Mouse (Mus musculus) 3134 (cell line): Measurements from ENCODE around the gene Cbx7.
"Not testable (repeated sequence)": the region's sequence is repeated elsewhere in the genome, so short reads cannot be mapped to it uniquely, and the experiment has no call there.

Experiments
- DNase-seq: peaks from one replicate; pipeline ENCODE4 v3.0.0-alpha.2; 2011; ENCODE audit warnings: low spot score; ENCODE audit not compliant: insufficient read length; ENCODE audit errors: extremely low read depth

The Cbx7 gene

GRCm38 (mm10) chr15:79928736-79929135 is 42.2 kb downstream of the Cbx7 start:
- DNase-seq: no peak

DNA sequence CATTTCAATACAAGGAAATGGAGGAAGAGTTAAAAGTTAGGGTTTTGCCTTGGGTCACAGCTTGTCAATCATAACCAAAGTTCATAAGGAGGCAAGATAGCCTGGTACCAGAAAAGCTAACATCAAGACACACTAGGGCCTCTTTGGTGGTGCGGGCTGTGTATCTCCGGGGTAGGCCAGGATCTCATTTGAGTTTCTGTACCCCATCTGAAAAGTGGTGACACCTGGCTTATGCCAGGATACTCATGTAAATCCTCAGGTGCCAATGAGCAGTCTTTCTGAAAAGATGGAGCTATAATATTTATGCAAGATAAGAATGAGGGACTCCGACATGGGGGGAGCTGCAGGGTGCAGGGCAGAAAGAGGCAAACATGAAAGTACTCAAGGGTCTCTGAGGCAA is 42.6 kb downstream of the Cbx7 start:
- DNase-seq: no peak

DNA sequence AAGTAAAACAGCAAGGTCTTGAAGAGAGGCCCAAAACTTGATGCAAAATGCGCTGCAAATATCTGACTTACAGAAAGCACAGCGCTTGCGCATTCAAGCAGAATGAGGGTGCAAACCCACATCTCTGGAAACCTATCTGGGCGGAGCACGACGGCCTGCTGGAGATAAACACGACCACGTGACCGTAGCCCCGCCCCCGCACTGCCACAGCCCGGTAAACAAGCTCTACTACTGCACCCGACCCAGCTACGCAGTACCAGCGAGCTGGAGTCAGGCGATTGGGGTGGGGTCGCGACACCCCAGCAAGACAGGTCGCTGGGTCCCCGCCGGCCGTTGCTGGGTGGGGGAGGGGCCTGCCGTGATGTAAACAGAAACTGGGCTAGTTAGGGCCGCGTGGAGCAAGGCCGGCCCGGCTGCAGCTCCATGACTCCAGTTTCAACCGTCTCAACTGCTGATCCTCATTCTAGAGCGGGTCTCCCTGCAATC is 43.2 kb downstream of the Cbx7 start:
- DNase-seq: peak; percentile 84

DNA sequence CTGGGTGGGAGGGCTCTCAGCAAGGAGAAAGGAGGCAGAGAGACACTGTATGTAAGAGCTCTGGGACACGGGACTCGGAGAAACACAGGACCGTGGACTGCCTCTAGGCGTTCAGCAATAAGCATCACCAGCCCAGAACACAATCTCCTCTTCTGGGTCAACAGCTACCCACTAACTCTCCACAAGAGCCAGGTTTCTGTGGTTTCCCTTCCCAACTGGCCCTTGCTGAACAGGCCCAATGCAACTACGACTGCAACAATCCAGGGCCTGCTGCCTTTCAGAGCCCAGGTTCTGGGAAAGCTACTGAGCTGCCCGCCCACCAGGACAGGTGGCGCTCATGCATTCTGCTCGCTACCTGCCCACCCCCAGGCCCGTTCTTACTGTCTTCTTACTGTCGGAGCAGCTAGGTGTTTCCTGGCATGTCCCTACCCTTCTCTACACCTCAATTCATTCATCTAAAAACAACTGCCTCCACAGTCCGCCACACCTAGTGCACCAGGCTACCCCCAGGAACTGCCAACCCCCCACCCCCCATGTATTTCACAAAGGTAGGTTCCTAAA is 44.0 kb downstream of the Cbx7 start:
- DNase-seq: no peak

DNA sequence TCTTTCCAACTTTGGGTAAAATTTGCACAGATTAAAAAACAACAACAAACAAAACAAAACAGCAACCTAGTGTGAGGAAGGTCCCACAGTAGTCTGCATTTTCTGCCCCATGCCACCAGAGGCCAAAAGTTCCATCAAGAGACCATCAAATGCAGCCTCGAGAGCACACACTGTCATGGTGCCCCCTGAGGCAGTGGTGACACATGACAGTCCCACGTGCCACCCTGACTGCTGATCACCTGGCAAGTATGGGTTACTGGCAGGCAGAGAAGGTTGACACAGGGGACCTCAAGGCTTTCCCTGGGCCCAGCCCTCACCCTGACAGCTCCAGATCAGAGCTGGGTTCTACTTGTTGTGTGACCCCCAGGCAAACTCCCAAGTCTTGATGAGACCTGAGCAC is 51.1 kb downstream of the Cbx7 start:
- no peak for DNase-seq

DNA sequence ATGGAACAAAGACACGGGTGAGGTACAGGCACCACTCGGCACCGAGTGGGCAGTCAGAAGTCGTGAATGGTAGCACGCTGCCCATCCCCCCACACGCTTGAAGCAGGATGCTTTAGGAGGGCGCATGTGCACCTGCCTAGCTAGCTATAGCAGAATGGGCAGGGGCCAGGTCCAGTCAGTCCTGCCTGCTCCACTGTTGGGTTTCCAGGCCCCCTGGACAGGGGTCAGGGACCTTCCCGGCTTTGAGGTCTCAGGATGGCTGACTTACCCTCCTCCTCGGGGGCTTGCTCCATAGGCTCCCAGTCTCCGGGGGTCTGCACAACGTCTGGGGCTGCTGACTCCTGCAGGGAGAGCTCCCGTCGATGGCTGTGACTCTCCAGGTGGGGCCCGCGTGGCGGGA is 52.4 kb downstream of the Cbx7 start:
- DNase-seq: no peak

DNA sequence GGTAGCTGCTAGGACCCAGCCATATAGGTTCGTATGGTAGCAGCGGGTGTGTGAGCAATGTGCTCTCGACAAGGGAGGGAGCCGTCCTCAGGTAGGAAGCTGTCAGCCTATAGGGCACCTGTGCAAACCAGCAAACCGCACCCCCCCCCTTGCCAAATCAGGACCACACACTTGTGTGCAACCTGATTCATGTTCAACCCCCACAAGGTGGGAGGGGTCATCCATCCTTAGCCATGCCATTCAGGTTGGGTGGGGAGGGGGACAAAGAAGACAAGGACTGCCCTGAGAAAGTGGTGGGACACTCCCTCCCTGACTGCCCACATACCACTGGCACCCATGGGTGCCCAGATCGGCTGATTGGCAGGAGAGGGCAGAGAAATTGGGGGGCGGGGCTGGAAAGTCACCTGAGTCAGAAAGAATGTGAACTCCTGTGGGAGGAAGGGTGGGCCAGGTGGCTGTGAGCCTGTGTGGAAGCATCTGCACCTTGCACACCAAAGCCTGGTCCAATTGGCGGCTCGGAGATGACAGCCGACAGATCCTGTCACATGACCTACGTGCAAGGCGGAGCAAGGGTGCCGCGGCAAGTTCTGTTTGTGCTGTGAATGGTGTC is 53.7 kb downstream of the Cbx7 start:
- no peak for DNase-seq

DNA sequence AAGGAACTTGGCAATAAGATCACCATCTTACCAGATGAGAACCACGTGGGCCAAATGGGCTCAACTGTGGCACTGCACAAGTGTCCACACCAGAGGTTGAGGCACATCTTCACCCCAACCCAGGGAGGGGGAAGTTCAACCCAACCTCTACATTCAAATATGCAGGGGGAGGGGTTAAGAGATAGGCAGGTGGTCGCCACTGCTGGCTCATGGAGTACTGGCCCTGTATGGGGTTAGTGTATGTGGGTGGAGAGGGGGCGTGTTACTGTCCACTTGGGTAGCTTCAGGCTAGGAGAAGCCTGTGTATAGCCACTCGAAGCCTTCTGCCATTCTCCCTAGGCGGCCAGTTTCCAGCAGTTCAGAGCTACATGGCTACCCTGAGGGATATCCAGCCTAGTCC is 54.8 kb downstream of the Cbx7 start:
- DNase-seq: no peak

- no peak for DNase-seq
Observed at GRCm38 (mm10) chr15:79914357-79914756, 56.6 kb downstream of the Cbx7 start.

DNA sequence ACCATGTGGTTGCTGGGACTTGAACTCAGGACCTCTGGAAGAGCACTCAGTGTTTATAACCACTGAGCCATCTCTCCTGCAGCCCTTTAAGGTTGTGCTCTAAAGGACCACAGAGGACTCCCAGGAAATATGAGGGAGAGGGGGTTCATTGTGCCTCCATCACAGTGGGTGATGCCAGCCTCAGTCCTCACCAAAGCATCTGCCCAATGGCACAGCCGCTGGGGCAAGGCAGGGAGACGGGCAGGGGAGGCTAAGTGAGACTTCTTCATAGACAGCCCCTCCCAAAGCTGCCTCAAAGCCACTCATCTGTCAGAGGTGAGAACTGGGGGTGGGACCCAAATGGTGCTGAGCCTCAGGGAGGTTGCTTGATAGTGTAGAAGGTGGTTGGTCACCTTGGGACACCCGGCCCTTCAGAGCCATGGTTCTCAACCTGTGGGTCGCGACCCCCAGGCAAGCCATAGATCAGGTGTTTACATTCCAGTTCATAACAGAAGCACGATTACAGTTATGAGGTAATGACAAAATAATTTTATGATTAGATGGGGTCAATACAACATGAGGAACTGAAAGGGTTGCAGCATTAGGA is 57.1 kb downstream of the Cbx7 start:
- DNase-seq: no peak

DNA sequence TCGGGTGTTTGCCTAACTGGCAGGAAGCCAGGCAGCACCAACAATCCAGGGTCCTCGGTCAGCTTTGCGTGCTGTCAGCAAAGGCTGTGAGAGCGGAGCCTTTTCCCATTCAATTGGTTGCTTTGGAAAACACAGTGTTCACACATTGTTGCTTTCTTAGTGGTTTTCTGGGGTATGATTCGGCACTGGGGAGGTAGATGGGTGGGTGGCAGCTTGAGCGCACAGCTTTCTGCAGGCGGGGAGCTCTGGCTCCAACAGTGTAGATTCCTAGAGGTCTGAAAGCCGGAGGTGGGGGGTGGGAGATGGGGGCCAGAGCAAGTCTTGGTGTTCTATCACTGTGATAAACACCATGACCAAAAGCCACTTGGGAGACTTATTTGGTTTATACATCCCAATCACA is 59.6 kb downstream of the Cbx7 start:
- DNase-seq: no peak

GRCm38 (mm10) chr15:79910812-79911211 is 60.1 kb downstream of the Cbx7 start:
- DNase-seq: not testable (repeated sequence)

- not testable (repeated sequence) for DNase-seq
Observed at GRCm38 (mm10) chr15:79909006-79909405, 61.9 kb downstream of the Cbx7 start.

DNA sequence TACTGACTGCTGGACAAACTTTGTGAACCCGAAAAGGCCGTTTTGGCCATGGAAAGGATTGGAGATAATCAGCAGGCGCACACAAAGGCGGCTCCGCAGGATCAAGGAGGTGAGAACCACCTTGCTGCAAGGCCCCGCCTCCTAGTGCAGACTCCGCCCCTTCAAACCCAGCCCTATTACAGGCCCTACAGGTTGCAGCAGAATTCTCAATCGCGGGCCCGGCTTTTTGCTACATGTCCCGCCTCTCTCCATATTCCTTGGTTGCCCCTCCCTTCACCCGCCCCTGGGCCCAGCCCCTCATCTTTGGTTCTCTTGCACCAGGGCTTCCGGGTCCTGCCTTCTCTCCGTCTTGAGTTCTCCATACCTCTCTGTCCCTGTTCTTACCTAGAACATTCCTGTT is 64.1 kb downstream of the Cbx7 start:
- DNase-seq: no peak

DNA sequence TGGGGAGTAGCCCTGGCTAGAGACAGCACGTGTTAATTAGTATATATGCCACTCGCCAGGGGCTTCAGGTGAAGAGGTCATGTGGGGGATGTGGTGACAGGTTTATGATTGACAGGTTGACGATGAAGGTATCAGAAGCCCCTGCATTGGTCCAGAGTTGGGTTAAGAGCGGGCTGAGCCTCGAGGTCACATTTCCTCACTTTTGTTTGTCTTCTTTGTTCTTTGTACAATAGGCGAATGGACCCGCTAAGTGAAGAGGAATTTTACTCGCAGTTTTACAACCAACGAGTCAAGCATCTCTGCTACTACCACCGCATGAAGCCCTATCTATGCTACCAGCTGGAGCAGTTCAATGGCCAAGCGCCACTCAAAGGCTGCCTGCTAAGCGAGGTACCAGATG is 65.7 kb downstream of the Cbx7 start:
- DNase-seq: no peak

GRCm38 (mm10) chr15:79904678-79905077 is 66.2 kb downstream of the Cbx7 start:
- not testable (repeated sequence) for DNase-seq

DNA sequence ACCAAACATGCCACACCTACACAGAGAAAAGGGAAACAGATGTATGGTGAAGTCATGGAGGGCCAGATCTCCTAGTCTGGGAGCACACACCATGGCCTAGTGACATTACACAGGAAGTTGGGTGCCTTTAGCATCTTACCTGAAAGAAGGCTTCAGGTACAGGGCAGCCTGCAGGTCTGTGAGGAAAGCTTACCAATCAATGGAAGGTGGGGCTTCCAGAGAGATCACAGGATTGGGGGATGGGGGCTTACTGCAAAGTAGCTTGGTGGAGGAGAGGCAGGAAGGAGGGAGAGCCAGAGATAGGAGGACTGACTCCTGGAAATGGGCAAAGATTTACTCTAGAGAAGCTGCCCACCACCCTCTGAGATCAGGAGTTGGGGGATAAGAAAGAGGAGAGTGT is 67.0 kb downstream of the Cbx7 start:
- no peak for DNase-seq

DNA sequence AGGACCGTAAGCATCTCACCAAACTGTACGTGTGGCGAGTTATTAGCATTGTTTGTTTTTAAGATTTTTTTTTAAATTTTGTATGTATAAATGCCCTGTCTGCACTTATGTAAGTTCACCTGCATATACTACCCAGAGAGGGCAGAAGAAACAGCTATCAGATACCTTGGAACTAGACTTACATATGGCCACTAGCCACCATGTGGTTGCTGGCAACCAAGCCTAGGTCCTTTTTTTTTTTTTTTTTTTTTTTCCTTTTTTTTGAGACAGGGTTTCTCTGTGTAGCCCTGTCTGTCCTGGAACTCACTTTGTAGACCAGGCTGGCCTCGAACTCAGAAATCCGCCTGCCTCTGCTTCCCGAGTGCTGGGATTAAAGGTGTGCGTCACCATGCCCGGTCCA is 67.8 kb downstream of the Cbx7 start:
- not testable (repeated sequence) for DNase-seq

DNA sequence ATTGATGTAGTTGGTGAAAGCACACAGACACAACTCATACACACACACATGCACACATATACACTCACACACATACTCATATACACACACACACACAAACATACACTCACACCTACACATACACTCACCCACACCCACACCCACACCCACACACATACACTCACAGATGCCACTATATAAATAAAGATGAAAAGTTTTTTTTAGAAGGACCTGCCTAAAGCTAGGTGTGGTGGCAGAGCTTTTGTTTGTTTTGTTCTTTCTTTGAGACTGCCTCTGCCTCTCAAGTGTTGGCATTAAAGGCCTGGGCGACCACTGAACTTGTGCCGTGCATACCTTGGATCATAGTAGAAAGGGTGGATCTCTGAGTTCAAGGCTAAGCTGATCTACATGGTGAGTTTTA is 69.5 kb downstream of the Cbx7 start:
- DNase-seq: no peak

GRCm38 (mm10) chr15:79900751-79901150 is 70.2 kb downstream of the Cbx7 start:
- no peak for DNase-seq

DNA sequence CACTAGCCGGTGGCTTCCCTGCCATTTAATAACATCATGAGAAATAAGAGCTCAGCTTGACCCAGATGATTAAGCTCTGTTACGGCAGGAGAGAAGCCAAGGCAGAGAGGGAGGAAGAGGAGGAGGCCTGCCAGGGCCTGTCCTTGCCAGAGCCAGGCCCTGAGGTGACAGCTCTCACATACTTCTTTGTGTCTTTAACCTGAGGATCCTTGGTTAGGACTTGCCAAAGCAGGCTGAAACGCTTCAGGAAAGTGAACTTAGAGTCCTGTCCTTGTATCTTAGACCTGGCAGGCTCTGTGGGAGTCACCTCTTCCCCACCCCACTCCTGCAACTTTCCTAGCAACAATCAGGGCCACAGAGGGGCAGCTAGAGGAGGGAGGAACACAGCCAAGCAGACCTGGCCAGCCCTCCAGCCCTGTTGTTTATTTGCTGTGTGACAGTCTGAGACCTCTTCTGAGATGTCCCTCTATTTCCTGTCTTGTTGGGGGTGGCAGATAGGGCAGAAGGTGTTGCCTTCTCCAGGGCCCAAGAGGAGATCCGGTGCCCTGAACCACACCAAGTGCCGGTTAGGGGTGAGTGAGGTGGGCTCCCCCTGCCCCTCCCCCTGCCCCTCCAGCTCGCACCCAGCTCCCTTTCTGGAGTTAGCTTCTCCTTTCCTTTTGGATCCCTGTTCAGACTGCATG is 71.0 kb downstream of the Cbx7 start:
- no peak for DNase-seq

GRCm38 (mm10) chr15:79898988-79899387 is 71.9 kb downstream of the Cbx7 start:
- DNase-seq: no peak
